Mouse (Mus musculus) forebrain, postnatal 0 days (tissue): Measurements from ENCODE around the gene Shank2. TPM values are rescaled to one million over a fixed set of nuclear protein-coding genes. Genes with fewer than 3 reads are reported as not detected.

Source experiments
- ATAC-seq: fragments of 200-750 bp; cut with Nextera tagmentation; 2 replicates; pipeline ENCODE4 v1.8.0; 2017; ENCODE audit warnings: mild to moderate bottlenecking, moderate library complexity
- DNase-seq: peaks from one replicate; pipeline ENCODE4 v3.0.0-alpha.2; 2015
- H3K27ac ChIP-seq: fragments of 300-500 bp; sonication (generic); 2 replicates; pipeline ENCODE4 v1.5.1; 2014; ENCODE audit warnings: low read depth, mild to moderate bottlenecking, antibody characterized with exemption, low read length, moderate library complexity, mixed read lengths
- H3K27me3 ChIP-seq: fragments of 300-500 bp; sonication (generic); 2 replicates; pipeline ENCODE4 v1.6.1; 2014; ENCODE audit warnings: mild to moderate bottlenecking, low read length, mixed read lengths; ENCODE audit not compliant: insufficient read depth
- H3K36me3 ChIP-seq: fragments of 300-500 bp; sonication (generic); 2 replicates; pipeline ENCODE4 v1.6.1; 2014; ENCODE audit warnings: mild to moderate bottlenecking, moderate library complexity; ENCODE audit not compliant: insufficient read depth
- H3K4me1 ChIP-seq: fragments of 300-500 bp; sonication (generic); 2 replicates; pipeline ENCODE4 v1.6.1; 2014; ENCODE audit warnings: antibody characterized with exemption; ENCODE audit not compliant: insufficient read depth
- H3K4me2 ChIP-seq: fragments of 300-500 bp; sonication (generic); 2 replicates; pipeline ENCODE4 v1.6.1; 2014; ENCODE audit warnings: low read depth, mild to moderate bottlenecking, moderate library complexity
- H3K4me3 ChIP-seq: fragments of 300-500 bp; sonication (generic); 2 replicates; pipeline ENCODE4 v1.5.1; 2014; ENCODE audit warnings: low read depth, low read length, mixed read lengths
- H3K9ac ChIP-seq: fragments of 300-500 bp; sonication (generic); 2 replicates; pipeline ENCODE4 v1.6.1; 2014; ENCODE audit warnings: mild to moderate bottlenecking
- H3K9me3 ChIP-seq: fragments of 300-500 bp; sonication (generic); 2 replicates; pipeline ENCODE4 v1.6.1; 2016; ENCODE audit warnings: low read length
- CTCF ChIP-seq: sonication (generic); IDR thresholded peaks from 2 replicates; pipeline ENCODE4 v1.5.1; 2016; ENCODE audit warnings: antibody characterized with exemption, control low read depth, low read depth
- WGBS: fragments of 180-500 bp; shearing (Covaris S2); extraction: QIAGEN DNeasy Blood & Tissue Kit; methylation state at CpG from one replicate; pipeline ENCODE4 v1.1.7; 2014; 5-methylcytosine and 5-hydroxymethylcytosine counted together
- polyA plus RNA-seq: library from polyadenylated mRNA; unstranded; fragments of >200 nt; fragmentation: Nextera tagmentation; extraction: Ambion mirVana; gene quantifications from 2 replicates; pipeline ENCODE4 v1.2.1, GENCODE M21; 2015
- total RNA-seq: library from RNA; depleted of rRNA; stranded (reverse); fragments of >200 nt; gene quantifications from 2 replicates; pipeline ENCODE4 v1.2.3, GENCODE M21; 2014; rRNA removed

Shank2 gene
- total RNA-seq (27.0 and 29.0 TPM in 2 replicates), polyA plus RNA-seq (4.9 and 8.8 TPM in 2 replicates)

DNA sequence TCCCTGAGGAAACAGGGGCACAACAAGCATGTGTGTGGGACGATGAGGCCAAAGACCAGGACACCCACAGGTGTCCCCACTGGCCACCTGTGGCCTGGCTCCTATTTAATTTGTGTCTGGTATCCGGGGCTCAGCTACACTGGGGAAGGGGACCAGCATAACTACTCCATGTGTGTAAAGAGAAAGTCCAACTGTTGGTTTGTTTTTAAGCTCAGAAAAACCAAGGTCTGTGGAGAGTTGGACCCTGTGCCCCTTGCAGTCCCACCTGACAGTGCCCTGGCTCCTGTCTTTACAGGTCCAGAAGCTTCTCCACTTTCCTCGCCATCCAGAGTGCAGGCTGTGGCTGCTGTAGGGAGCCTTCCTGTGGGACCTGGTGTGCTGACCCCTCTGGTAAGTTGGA is at the start of gene Shank2:
Gene Shank2 (plus strand): TSS at position 301 of the 400 bp plus-strand sequence.
- DNase-seq (no peak), ATAC-seq (no peak)
- Histone ChIP-seq H3K4me3 (no peak within 1 kb of the TSS), H3K4me2 (no peak within 1 kb of the TSS), H3K27ac (no peak within 1 kb of the TSS), H3K4me1 (no peaks in the 10 kb centered on the region), H3K36me3 (no peaks in the 10 kb centered on the region), H3K9ac (no peak within 1 kb of the TSS), H3K27me3 (no peaks in the 10 kb centered on the region), H3K9me3 (peaks cover 5% of the 10 kb centered on the region; the same call in 1 of the 2 replicates)
- 92% methylated on average over 3 of the region's 3 CpGs for WGBS
- no peak for TF ChIP-seq CTCF

DNA sequence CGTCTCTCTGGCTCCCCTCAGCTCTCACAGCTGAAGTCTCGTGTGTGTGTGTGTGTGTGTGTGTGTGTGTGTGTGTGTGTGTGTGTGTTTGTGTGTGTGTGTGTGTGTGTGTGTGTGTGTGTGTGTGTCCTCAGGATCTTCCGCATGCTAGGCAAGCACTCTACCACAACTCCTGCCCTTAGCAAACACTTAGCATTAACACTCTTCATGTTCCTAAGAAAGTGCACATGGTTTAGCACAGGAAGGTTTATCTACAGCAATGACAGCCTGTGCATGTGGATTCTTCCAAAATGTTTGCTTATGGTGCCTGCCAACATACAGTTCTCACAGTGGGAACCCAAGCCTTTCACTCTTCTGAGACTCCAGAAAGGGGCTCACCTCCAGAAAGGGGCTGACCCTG is 49.6 kb upstream of the Shank2 start:
- ATAC-seq, result peak; percentile 27; the same call in 1 of the 2 replicates
- Histone ChIP-seq H3K27ac (no peak overlapping the region), H3K4me2 (no peak overlapping the region), H3K27me3 (no peaks in the 10 kb centered on the region), H3K9me3 (no peaks in the 10 kb centered on the region), H3K36me3 (no peaks in the 10 kb centered on the region), H3K4me3 (no peak overlapping the region), H3K4me1 (no peaks in the 10 kb centered on the region), H3K9ac (no peak overlapping the region)
- 64% methylated on average over 3 of the region's 3 CpGs for WGBS
- TF ChIP-seq CTCF, result no peak
- DNase-seq, result no peak

DNA sequence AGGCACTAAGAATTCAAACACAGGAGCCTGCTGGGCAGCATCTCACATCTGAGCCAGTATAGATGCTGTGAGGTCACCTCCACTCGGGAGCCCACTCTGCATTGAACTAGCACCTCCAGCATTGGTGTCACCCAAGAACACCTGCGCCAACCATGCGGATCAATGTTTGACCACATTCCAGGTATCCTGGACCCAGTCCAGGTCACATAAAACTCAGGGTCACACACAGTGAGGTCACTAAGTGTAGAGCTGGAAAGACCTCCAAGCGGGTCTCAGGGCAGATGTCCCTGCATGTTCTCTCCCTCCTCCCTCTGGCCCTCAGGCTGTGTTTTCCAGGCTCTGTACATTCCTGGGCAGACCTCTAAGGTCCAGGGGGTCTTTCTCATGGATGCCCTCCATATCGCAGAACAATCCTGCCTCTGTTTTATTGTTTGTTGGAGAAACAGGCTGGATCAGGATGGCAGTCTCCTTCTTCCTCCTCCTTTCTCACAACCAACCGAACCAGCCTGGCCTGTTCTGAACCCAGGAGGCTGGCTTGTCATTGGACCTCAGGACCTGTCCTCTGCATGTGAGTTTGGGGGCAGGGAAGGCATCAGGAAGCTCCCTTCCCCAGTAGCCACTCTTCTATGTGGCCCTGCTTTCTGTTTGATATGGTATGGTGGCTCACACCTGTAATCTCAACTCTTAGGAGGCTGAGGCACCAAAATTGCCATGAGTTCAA is 45.0 kb upstream of the Shank2 start:
- Histone ChIP-seq H3K27ac (no peak overlapping the region), H3K9ac (no peak overlapping the region), H3K4me3 (no peak overlapping the region), H3K9me3 (no peaks in the 10 kb centered on the region), H3K36me3 (no peaks in the 10 kb centered on the region), H3K4me2 (no peak overlapping the region), H3K4me1 (no peaks in the 10 kb centered on the region), H3K27me3 (no peaks in the 10 kb centered on the region)
- ATAC-seq, result no peak
- WGBS, result 87% methylated on average over 6 of the region's 6 CpGs
- TF ChIP-seq CTCF, result no peak
- no peak for DNase-seq

DNA sequence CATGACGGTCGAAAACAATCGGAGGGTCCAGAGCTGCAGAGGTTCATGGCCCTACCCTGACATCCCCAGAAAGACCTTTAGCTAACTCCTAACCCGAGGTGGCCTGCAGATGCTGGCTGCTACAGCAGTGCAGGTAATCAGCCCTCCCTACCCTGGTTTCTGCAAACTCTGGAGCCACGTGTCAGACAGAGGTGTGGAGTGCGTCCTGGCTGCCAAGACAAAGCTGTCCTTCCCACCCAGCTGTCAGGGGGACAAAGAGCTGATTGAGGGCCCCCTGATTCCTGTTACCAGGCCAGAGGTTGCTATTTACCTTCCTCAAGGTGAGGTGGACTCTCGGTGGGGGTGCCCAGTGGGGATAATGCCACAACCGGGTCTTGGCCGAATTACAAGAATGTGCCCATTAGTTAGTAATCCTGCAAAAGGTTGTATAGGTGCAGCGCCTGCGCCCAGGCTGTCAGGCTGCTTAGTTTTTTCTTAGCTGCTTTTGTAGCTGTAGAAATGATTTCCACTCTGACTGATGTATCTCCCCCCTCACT is 43.6 kb upstream of the Shank2 start:
- Histone ChIP-seq H3K27ac (no peak overlapping the region), H3K9ac (no peak overlapping the region), H3K27me3 (no peaks in the 10 kb centered on the region), H3K4me2 (no peak overlapping the region), H3K9me3 (no peaks in the 10 kb centered on the region), H3K4me1 (no peaks in the 10 kb centered on the region), H3K4me3 (no peak overlapping the region), H3K36me3 (no peaks in the 10 kb centered on the region)
- DNase-seq, result no peak
- no peak for TF ChIP-seq CTCF
- ATAC-seq, result no peak
- WGBS, result 44% methylated on average over 11 of the region's 11 CpGs

DNA sequence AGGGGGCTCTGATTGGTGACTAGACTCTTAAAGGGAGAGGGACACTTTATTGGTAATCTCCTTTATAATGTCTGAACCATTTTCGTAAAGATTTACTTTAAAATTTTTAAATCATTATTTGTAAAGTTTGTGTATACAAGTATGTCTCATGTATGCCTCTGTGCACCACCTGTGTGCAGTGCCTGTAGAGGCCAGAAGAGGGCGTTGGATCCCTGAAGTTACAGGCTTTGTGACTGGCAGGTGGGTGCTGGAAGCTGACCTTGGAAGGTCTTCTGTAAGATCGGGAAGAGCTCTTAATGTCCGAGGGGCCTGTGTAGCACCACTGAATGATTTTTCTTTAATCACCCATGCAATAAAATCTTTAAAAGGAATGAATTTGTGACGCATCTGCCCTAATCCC is 37.9 kb upstream of the Shank2 start:
- Histone ChIP-seq H3K9ac (no peak overlapping the region), H3K9me3 (no peaks in the 10 kb centered on the region), H3K27me3 (no peaks in the 10 kb centered on the region), H3K27ac (no peak overlapping the region), H3K4me2 (no peak overlapping the region), H3K36me3 (no peaks in the 10 kb centered on the region), H3K4me3 (no peak overlapping the region), H3K4me1 (no peaks in the 10 kb centered on the region)
- DNase-seq, result no peak
- no peak for ATAC-seq
- TF ChIP-seq CTCF, result no peak
- 81% methylated on average over 5 of the region's 5 CpGs for WGBS

DNA sequence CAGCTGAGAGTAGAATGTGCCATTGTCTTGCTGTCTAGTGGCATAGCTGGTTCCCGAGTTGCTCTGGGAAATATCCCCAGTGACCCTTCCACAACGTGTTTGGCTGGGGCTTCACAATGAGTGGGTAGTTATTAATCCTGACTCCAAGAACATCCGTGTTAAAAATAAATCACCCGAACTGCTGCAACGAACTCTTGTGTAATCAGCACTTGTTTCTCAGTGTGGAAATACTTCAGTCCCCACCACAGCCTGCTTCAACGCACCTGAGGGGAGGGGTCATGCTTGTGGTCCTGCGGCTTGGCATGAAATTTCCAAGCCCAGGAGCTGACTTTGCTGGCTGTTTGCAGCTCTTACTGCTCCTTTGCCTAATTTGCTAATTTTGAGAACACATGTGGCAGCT is 35.1 kb upstream of the Shank2 start:
- WGBS, result 82% methylated on average over 7 of the region's 7 CpGs
- TF ChIP-seq CTCF, result no peak
- H3K36me3 ChIP-seq, result no peaks in the 10 kb centered on the region

DNA sequence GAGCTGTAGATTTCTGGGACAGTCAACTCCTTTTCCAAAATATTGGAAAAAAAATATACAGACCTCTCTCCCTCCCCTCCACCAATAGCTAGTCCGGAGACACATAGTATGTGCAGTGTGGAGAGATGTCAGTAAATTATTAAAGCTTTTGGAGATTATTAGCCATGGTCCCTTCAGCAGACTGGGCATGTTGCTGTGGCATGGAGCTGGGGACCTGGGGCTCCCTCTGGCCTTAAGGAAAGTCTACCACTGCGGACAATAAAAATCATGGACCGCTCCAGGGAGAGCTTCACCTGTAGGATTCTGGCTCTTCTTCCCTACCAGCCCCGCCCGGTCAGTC is 24.3 kb upstream of the Shank2 start:
- Histone ChIP-seq H3K9ac (peak overlapping the region; percentile 51; the same call in 1 of the 2 replicates), H3K4me1 (0 out of 2 replicates have a peak, but pooled peaks cover 3% of the 10 kb centered on the region), H3K27me3 (peaks cover 12% of the 10 kb centered on the region; the same call in 1 of the 2 replicates), H3K36me3 (no peaks in the 10 kb centered on the region), H3K9me3 (no peaks in the 10 kb centered on the region), H3K4me3 (peak overlapping the region; percentile 54), H3K27ac (no peak overlapping the region), H3K4me2 (peak overlapping the region; percentile 99)
- DNase-seq, result no peak
- no peak for TF ChIP-seq CTCF
- ATAC-seq, result no peak
- 17% methylated on average over 5 of the region's 5 CpGs for WGBS

More for the DNA sequence above, 35.1 kb upstream of the Shank2 start:
- no peak for ATAC-seq
- Histone ChIP-seq H3K4me1 (no peaks in the 10 kb centered on the region), H3K27ac (no peak overlapping the region), H3K9me3 (no peaks in the 10 kb centered on the region), H3K4me2 (no peak overlapping the region), H3K9ac (no peak overlapping the region), H3K4me3 (no peak overlapping the region), H3K27me3 (no peaks in the 10 kb centered on the region)
- DNase-seq, result no peak
